Mouse (Mus musculus): ENCODE measurements at regions not wholly inside any gene's neighbourhood (a gene's known extent, or its start where the extent isn't known, plus 50 kb on each side); places are given as distances from the start of the nearest gene placed in this dataset.

GRCm38 (mm10) chr13:70003591-70003990, 201.4 kb downstream of the Med10 start:
- no peaks in the 10 kb centered on the region for H3K27me3 ChIP-seq (ENCODE audit: control insufficient read depth, insufficient read depth, low read length)
- H3K36me3 ChIP-seq (ENCODE audit: control insufficient read depth, insufficient read depth, low read length): no peaks in the 10 kb centered on the region
- no peak overlapping the region for H3K27ac ChIP-seq (ENCODE audit: insufficient read depth, low read depth, low read length)
- no peak for TF ChIP-seq POLR2A (IDR thresholded peaks at IDR 0.05; ENCODE audit: low read depth, low read length)
- 60% methylated on average over 15 of the region's 15 CpGs for WGBS
- no peak overlapping the region for H3K4me3 ChIP-seq (ENCODE audit: low read depth, low read length)
- no peaks in the 10 kb centered on the region for H3K4me1 ChIP-seq (ENCODE audit: control insufficient read depth, insufficient read depth, insufficient read length, low read length)

GRCm38 (mm10) chr13:70012123-70012522, 209.9 kb downstream of the Med10 start:
- H3K4me3 ChIP-seq (ENCODE audit: low read depth, low read length): no peak overlapping the region
- H3K4me1 ChIP-seq (ENCODE audit: control insufficient read depth, insufficient read depth, insufficient read length, low read length): no peaks in the 10 kb centered on the region
- TF ChIP-seq POLR2A (IDR thresholded peaks at IDR 0.05; ENCODE audit: low read depth, low read length): no peak
- TF ChIP-seq CTCF (IDR thresholded peaks at IDR 0.05; ENCODE audit: extremely low read depth, insufficient read length, insufficient replicate concordance, low read depth, low read length): no peak
- WGBS: 34% methylated on average over 3 of the region's 3 CpGs
- no peaks in the 10 kb centered on the region for H3K27me3 ChIP-seq (ENCODE audit: control insufficient read depth, insufficient read depth, low read length)
- no peak overlapping the region for H3K27ac ChIP-seq (ENCODE audit: insufficient read depth, low read depth, low read length)
- H3K36me3 ChIP-seq (ENCODE audit: control insufficient read depth, insufficient read depth, low read length): no peaks in the 10 kb centered on the region

- H3K4me3 ChIP-seq (ENCODE audit: low read depth, low read length): no peak overlapping the region
- TF ChIP-seq POLR2A (IDR thresholded peaks at IDR 0.05; ENCODE audit: low read depth, low read length) (no peak), CTCF (IDR thresholded peaks at IDR 0.05; ENCODE audit: extremely low read depth, insufficient read length, insufficient replicate concordance, low read depth, low read length) (no peak)
- no peaks in the 10 kb centered on the region for H3K36me3 ChIP-seq (ENCODE audit: control insufficient read depth, insufficient read depth, low read length)
- WGBS: 70% methylated on average over 4 of the region's 4 CpGs
- no peaks in the 10 kb centered on the region for H3K4me1 ChIP-seq (ENCODE audit: control insufficient read depth, insufficient read depth, insufficient read length, low read length)
- no peaks in the 10 kb centered on the region for H3K27me3 ChIP-seq (ENCODE audit: control insufficient read depth, insufficient read depth, low read length)
- H3K27ac ChIP-seq (ENCODE audit: insufficient read depth, low read depth, low read length): no peak overlapping the region
Observed at GRCm38 (mm10) chr13:70015183-70015582, 213.0 kb downstream of the Med10 start.

- TF ChIP-seq POLR2A (IDR thresholded peaks at IDR 0.05; ENCODE audit: low read depth, low read length) (no peak), CTCF (IDR thresholded peaks at IDR 0.05; ENCODE audit: extremely low read depth, insufficient read length, insufficient replicate concordance, low read depth, low read length) (no peak)
- Histone ChIP-seq H3K36me3 (ENCODE audit: control insufficient read depth, insufficient read depth, low read length) (no peaks in the 10 kb centered on the region), H3K27me3 (ENCODE audit: control insufficient read depth, insufficient read depth, low read length) (no peaks in the 10 kb centered on the region), H3K4me1 (ENCODE audit: control insufficient read depth, insufficient read depth, insufficient read length, low read length) (no peaks in the 10 kb centered on the region), H3K27ac (ENCODE audit: insufficient read depth, low read depth, low read length) (no peak overlapping the region), H3K4me3 (ENCODE audit: low read depth, low read length) (no peak overlapping the region)
- 68% methylated on average over 5 of the region's 5 CpGs for WGBS
Observed at GRCm38 (mm10) chr13:70017535-70017934, 215.3 kb downstream of the Med10 start.

GRCm38 (mm10) chr13:70019999-70020838, 218.0 kb downstream of the Med10 start:
- no peak for TF ChIP-seq CTCF (IDR thresholded peaks at IDR 0.05; ENCODE audit: extremely low read depth, insufficient read length, insufficient replicate concordance, low read depth, low read length)

GRCm38 (mm10) chr13:70033249-70033648, 231.1 kb downstream of the Med10 start:
- WGBS: 84% methylated on average over 6 of the region's 6 CpGs
- TF ChIP-seq CTCF (IDR thresholded peaks at IDR 0.05; ENCODE audit: extremely low read depth, insufficient read length, insufficient replicate concordance, low read depth, low read length) (no peak), POLR2A (IDR thresholded peaks at IDR 0.05; ENCODE audit: low read depth, low read length) (no peak)
- H3K4me3 ChIP-seq (ENCODE audit: low read depth, low read length): no peak overlapping the region
- H3K36me3 ChIP-seq (ENCODE audit: control insufficient read depth, insufficient read depth, low read length): no peaks in the 10 kb centered on the region
- H3K4me1 ChIP-seq (ENCODE audit: control insufficient read depth, insufficient read depth, insufficient read length, low read length): no peaks in the 10 kb centered on the region
- H3K27me3 ChIP-seq (ENCODE audit: control insufficient read depth, insufficient read depth, low read length): no peaks in the 10 kb centered on the region
- no peak overlapping the region for H3K27ac ChIP-seq (ENCODE audit: insufficient read depth, low read depth, low read length)

More at GRCm38 (mm10) chr13:70019999-70020838, 218.0 kb downstream of the Med10 start:
- WGBS: 43% methylated on average over 7 of the region's 7 CpGs
- Histone ChIP-seq H3K27me3 (ENCODE audit: control insufficient read depth, insufficient read depth, low read length) (no peaks in the 10 kb centered on the region), H3K36me3 (ENCODE audit: control insufficient read depth, insufficient read depth, low read length) (no peaks in the 10 kb centered on the region), H3K4me3 (ENCODE audit: low read depth, low read length) (no peak overlapping the region), H3K4me1 (ENCODE audit: control insufficient read depth, insufficient read depth, insufficient read length, low read length) (no peaks in the 10 kb centered on the region), H3K27ac (ENCODE audit: insufficient read depth, low read depth, low read length) (no peak overlapping the region)

- Histone ChIP-seq H3K36me3 (ENCODE audit: control insufficient read depth, insufficient read depth, low read length) (no peaks in the 10 kb centered on the region), H3K27me3 (ENCODE audit: control insufficient read depth, insufficient read depth, low read length) (no peaks in the 10 kb centered on the region), H3K4me3 (ENCODE audit: low read depth, low read length) (no peak overlapping the region), H3K27ac (ENCODE audit: insufficient read depth, low read depth, low read length) (no peak overlapping the region), H3K4me1 (ENCODE audit: control insufficient read depth, insufficient read depth, insufficient read length, low read length) (no peaks in the 10 kb centered on the region)
- WGBS: 76% methylated on average over 4 of the region's 4 CpGs
- TF ChIP-seq CTCF (IDR thresholded peaks at IDR 0.05; ENCODE audit: extremely low read depth, insufficient read length, insufficient replicate concordance, low read depth, low read length) (no peak), POLR2A (IDR thresholded peaks at IDR 0.05; ENCODE audit: low read depth, low read length) (no peak)
Observed at GRCm38 (mm10) chr13:70033763-70034162, 231.6 kb downstream of the Med10 start.

Data from small intestine, adult 2 months (tissue).